Comparison of ENCODE assay signal across 27 mouse cellular contexts in genomic region chr10:60229113-60229512, GRCm38 (mm10). TPM values are rescaled to one million over a fixed set of nuclear protein-coding genes. Genes with fewer than 3 reads are reported as not detected.
A peak's percentile ranks its signal among the peaks of the same experiment; 100 is the strongest.
DNase-seq lines count a peak whose midpoint lies in the region; ATAC-seq and TF ChIP-seq lines count a peak whose summit lies in the region.
"Had no signal": no experiment of that assay in that cellular context is flagged by ENCODE, and none has a peak within 500 bp of the region (broad histone marks: within the 10 kb centered on the region; RNA-seq: fewer than 3 reads in every experiment).

No protein-coding gene starts in this region.

- 0 out of 2 replicates have a peak, but pooled peaks cover 4% of the 10 kb centered on the region for H3K4me1 ChIP-seq in kidney, embryonic 14.5 days (ENCODE audit: control insufficient read depth, insufficient read depth, low read length)
- H3K4me1 ChIP-seq in kidney, embryonic 16.5 days (ENCODE audit: insufficient read depth, low read length) = no peaks in the 10 kb centered on the region
- H3K4me1 ChIP-seq: forebrain, embryonic 10.5 days; forebrain, embryonic 13.5 days; heart, embryonic 10.5 days; heart, embryonic 13.5 days had no signal

- no peaks in the 10 kb centered on the region for H3K27me3 ChIP-seq in kidney, embryonic 14.5 days (ENCODE audit: control insufficient read depth, insufficient read depth, low read length)
- H3K27me3 ChIP-seq in kidney, embryonic 16.5 days (ENCODE audit: insufficient read depth, low read length) = no peaks in the 10 kb centered on the region
- H3K27me3 ChIP-seq: CH12.LX; forebrain, embryonic 13.5 days; Patski had no signal

- H3K27ac ChIP-seq in gastrocnemius, adult 2 months = peak overlapping the region; percentile 84
- no peak overlapping the region for H3K27ac ChIP-seq in kidney, embryonic 14.5 days (ENCODE audit: low read depth, low read length)
- 0 out of 2 replicates have a peak overlapping the region, but pooled peaks have one; percentile 19 for H3K27ac ChIP-seq in kidney, embryonic 16.5 days (ENCODE audit: low read length)
- H3K27ac ChIP-seq: forebrain, embryonic 10.5 days; forebrain, embryonic 13.5 days; heart, adult 2 months; heart, embryonic 10.5 days; heart, embryonic 13.5 days; hindbrain, embryonic 14.5 days; hindbrain, postnatal 0 days had no signal

- no peaks in the 10 kb centered on the region for H3K9me3 ChIP-seq in kidney, embryonic 14.5 days (ENCODE audit: control insufficient read depth, low read length)
- no peaks in the 10 kb centered on the region for H3K9me3 ChIP-seq in kidney, embryonic 16.5 days (ENCODE audit: low read length)
- H3K9me3 ChIP-seq: forebrain, embryonic 10.5 days; forebrain, embryonic 13.5 days; G1E; heart, embryonic 10.5 days; heart, embryonic 13.5 days had no signal

- H3K9ac ChIP-seq in kidney, embryonic 14.5 days (ENCODE audit: low read depth, low read length) = no peak overlapping the region
- H3K9ac ChIP-seq in kidney, embryonic 16.5 days (replicated peaks; ENCODE audit: low read length) = no peak overlapping the region
- H3K9ac ChIP-seq: forebrain, embryonic 13.5 days; heart, embryonic 13.5 days; hindbrain, embryonic 14.5 days had no signal

- TF ChIP-seq CTCF in gastrocnemius, adult 2 months (IDR thresholded peaks at IDR 0.05) = no peak

- H3K4me3 ChIP-seq in gastrocnemius, adult 2 months = no peak overlapping the region
- no peak overlapping the region for H3K4me3 ChIP-seq in kidney, embryonic 14.5 days (ENCODE audit: low read length)
- no peak overlapping the region for H3K4me3 ChIP-seq in kidney, embryonic 16.5 days (ENCODE audit: low read length)
- H3K4me3 ChIP-seq: forebrain, embryonic 10.5 days; forebrain, embryonic 13.5 days; heart, adult 2 months; heart, embryonic 10.5 days; heart, embryonic 13.5 days had no signal

- intact Hi-C loops in gastrocnemius, adult 2 months (cut with DNase I) = no loop called here

- no peak overlapping the region for H3K4me2 ChIP-seq in kidney, embryonic 14.5 days (replicated peaks; ENCODE audit: low read depth, low read length)
- H3K4me2 ChIP-seq in kidney, embryonic 16.5 days (replicated peaks; ENCODE audit: low read depth, low read length) = no peak overlapping the region
- H3K4me2 ChIP-seq: forebrain, embryonic 13.5 days; heart, embryonic 13.5 days; hindbrain, embryonic 14.5 days had no signal

- H3K36me3 ChIP-seq in kidney, embryonic 14.5 days (ENCODE audit: control insufficient read depth, insufficient read depth, low read length) = no peaks in the 10 kb centered on the region
- H3K36me3 ChIP-seq in kidney, embryonic 16.5 days (ENCODE audit: insufficient read depth, low read length) = no peaks in the 10 kb centered on the region
- H3K36me3 ChIP-seq: forebrain, embryonic 10.5 days; G1E; heart, embryonic 10.5 days; heart, embryonic 13.5 days had no signal

- peak; percentile 65 for DNase-seq in gastrocnemius, adult 2 months
- no peak for DNase-seq in gastrocnemius, postnatal 10 days
- DNase-seq in kidney, adult 18-20 months = peak; percentile 25
- no peak for DNase-seq in kidney, postnatal 4 days
- DNase-seq in skeletal muscle tissue, adult 2 months (ENCODE audit: low read depth, low spot score) = peak; percentile 56
- DNase-seq: adrenal gland, postnatal 10 days; adrenal gland, postnatal 36 days; B cell, adult 2 months; cerebellum, adult 18-20 months; cerebellum, adult 9-10 months; cerebellum, postnatal 14 days; heart, adult 2 months; heart, postnatal 14 days; heart, postnatal 4 days had no signal

- WGBS in kidney, embryonic 14.5 days = 85% methylated on average over 6 of the region's 6 CpGs
- 83% methylated on average over 6 of the region's 6 CpGs for WGBS in kidney, embryonic 16.5 days

- no peak for ATAC-seq in kidney, embryonic 14.5 days (ENCODE audit: low FRiP score, low TSS enrichment)
- ATAC-seq in kidney, embryonic 16.5 days (ENCODE audit: low FRiP score, low TSS enrichment) = no peak
- ATAC-seq: forebrain, embryonic 13.5 days; forebrain, embryonic 16.5 days; hindbrain, postnatal 0 days; Patski had no signal

RNA-seq across cellular contexts. Expression of gene Chst3, which starts 10.1 kb away (rescaled TPM):
- under 1 TPM; 0.23 to 0.64 TPM for total RNA-seq in gastrocnemius, adult 2 months (2021)
- 1 to 10 TPM; 1.9 to 2.1 TPM for total RNA-seq in gastrocnemius, postnatal 10 days (2021)
- 1.0 and 1.1 TPM in 2 replicates for polyA plus RNA-seq in kidney, embryonic 14.5 days (2014; fragmentation: Nextera tagmentation; extraction: Ambion mirVana)
- polyA plus RNA-seq in kidney, embryonic 16.5 days (2015; fragmentation: Nextera tagmentation; extraction: Ambion mirVana) = 2.1 and 2.2 TPM in 2 replicates
- total RNA-seq: granulocyte monocyte progenitor cell, adult 5-6 weeks had no signal
- polyA plus RNA-seq: G1E had no signal

RNA-seq across cellular contexts. Expression of gene Psap, which starts 48.3 kb away (rescaled TPM):
- total RNA-seq in gastrocnemius, adult 2 months (2021) = 100 to 1,000 TPM; 730 to 837 TPM
- total RNA-seq in gastrocnemius, postnatal 10 days (2021) = 100 to 1,000 TPM; 405 to 444 TPM
- polyA plus RNA-seq in kidney, embryonic 14.5 days (2014; fragmentation: Nextera tagmentation; extraction: Ambion mirVana) = 69.5 and 122 TPM in 2 replicates
- polyA plus RNA-seq in kidney, embryonic 16.5 days (2015; fragmentation: Nextera tagmentation; extraction: Ambion mirVana) = 145 and 166 TPM in 2 replicates

Comparison
In these comparisons a context has a peak if more than half of its experiments do, and no peak if none do; other contexts are left out.
1. DNase-seq: peak in gastrocnemius, adult 2 months (single experiment), kidney, adult 18-20 months (single experiment) and skeletal muscle tissue, adult 2 months (single experiment); none in gastrocnemius, postnatal 10 days (single experiment) and kidney, postnatal 4 days (0 of 2).